ENCODE assay signal across 25 mouse cellular contexts in the genomic region with DNA sequence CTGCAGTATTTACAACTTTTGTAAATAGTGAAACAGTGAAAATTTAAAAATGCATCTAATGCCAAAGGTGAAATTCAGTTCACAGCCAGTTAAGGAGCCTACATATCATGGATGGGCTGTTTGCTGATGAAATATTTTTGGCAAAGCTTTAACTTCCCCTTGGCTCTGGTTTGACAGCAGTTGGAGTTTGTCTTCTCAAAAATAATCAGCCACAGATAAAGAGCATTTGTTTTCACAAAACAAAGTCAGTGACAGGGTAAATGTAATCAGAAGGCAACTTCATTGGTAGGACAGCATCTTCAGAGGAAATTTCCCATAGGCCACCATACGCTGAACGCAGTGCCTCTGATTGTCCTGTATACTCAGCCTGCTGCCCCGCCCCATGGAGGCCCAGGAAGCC.
"Had no signal": no experiment of that assay in that cellular context is flagged by ENCODE, and none has a peak within 500 bp of the region (broad histone marks: within the 10 kb centered on the region; RNA-seq: fewer than 3 reads in every experiment).

No protein-coding gene starts in this region.

- ATAC-seq: forebrain, embryonic 16.5 days; hindbrain, embryonic 16.5 days; inflammation-experienced regulatory T-cells, adult 6 months; intestine, embryonic 15.5 days; intestine, postnatal 0 days had no signal

- H3K27me3 ChIP-seq: heart, embryonic 13.5 days; heart, embryonic 15.5 days; intestine, embryonic 15.5 days; limb, embryonic 12.5 days had no signal

- H3K27ac ChIP-seq: gastrocnemius, adult 2 months; heart, embryonic 13.5 days; heart, embryonic 15.5 days; hindbrain, embryonic 10.5 days; hindbrain, embryonic 12.5 days; hindbrain, embryonic 14.5 days; intestine, embryonic 15.5 days; layer of hippocampus, adult 2 months; left cerebral cortex, adult 2 months; limb, embryonic 10.5 days; limb, embryonic 12.5 days had no signal

- H3K9me3 ChIP-seq: heart, embryonic 13.5 days; heart, embryonic 15.5 days; hindbrain, embryonic 10.5 days; hindbrain, embryonic 12.5 days; intestine, embryonic 15.5 days; limb, embryonic 10.5 days; limb, embryonic 12.5 days had no signal

- DNase-seq: gastrocnemius, adult 2 months; gastrocnemius, postnatal 10 days; gastrocnemius, postnatal 25 days; heart, postnatal 14 days; heart, postnatal 4 days; kidney, adult 18-20 months; kidney, adult 8-10 months; kidney, postnatal 14 days; kidney, postnatal 4 days; liver had no signal

- H3K4me1 ChIP-seq: hindbrain, embryonic 12.5 days; intestine, embryonic 15.5 days; limb, embryonic 10.5 days; limb, embryonic 12.5 days had no signal

- H3K36me3 ChIP-seq: heart, embryonic 13.5 days; heart, embryonic 15.5 days; hindbrain, embryonic 10.5 days; hindbrain, embryonic 12.5 days; intestine, embryonic 15.5 days; limb, embryonic 10.5 days; limb, embryonic 12.5 days had no signal

- H3K9ac ChIP-seq: heart, embryonic 13.5 days; heart, embryonic 15.5 days; hindbrain, embryonic 12.5 days; hindbrain, embryonic 14.5 days; intestine, embryonic 15.5 days; limb, embryonic 12.5 days had no signal

- H3K4me3 ChIP-seq: gastrocnemius, adult 2 months; heart, embryonic 13.5 days; heart, embryonic 15.5 days; hindbrain, embryonic 10.5 days; hindbrain, embryonic 12.5 days; intestine, embryonic 15.5 days; layer of hippocampus, adult 2 months; left cerebral cortex, adult 2 months; limb, embryonic 10.5 days; limb, embryonic 12.5 days had no signal

- H3K4me2 ChIP-seq: heart, embryonic 11.5 days; heart, embryonic 13.5 days; heart, embryonic 15.5 days; hindbrain, embryonic 12.5 days; hindbrain, embryonic 14.5 days; intestine, embryonic 15.5 days; limb, embryonic 12.5 days had no signal
